Mouse (Mus musculus) gastrocnemius, postnatal 4 days (tissue): ENCODE data around the gene Tex26. TPM values are rescaled to one million over a fixed set of nuclear protein-coding genes. Genes with fewer than 3 reads are reported as not detected.

Source experiments
- DNase-seq, 2 experiments: peaks; one replicate each; pipeline ENCODE4 v3.0.0; 2021 to 2022; ENCODE audit warnings: low spot score in 2 of 2, mixed read lengths in 2 of 2
- total RNA-seq, 2 experiments: library from RNA; stranded (reverse); gene quantifications; 2 replicates each; pipeline ENCODE4 v1.2.3; 2021

The Tex26 gene
- total RNA-seq, 2 experiments from 2014 or later = 0.25 to 0.60 TPM

DNA sequence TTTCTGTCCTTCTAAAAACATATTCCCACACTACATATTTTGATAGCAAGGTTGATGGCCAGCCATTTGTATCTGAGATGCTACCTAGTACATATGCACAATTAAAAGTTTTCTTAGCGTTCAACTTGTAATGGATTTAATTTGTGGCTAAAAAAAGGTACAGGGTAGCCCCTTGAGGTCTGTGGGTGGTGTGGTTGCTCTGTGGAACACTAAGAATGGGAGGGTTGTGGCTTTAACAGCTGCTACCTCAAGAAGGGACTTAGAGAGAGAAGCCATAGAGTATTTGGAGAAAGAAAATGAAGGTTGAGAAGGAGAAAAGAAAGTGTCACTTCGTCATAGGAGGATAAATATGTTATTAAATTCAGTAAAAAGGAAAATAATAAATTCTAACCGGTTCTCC lies 8.5 kb upstream of the Tex26 start:
- DNase-seq = no peak

GRCm38 (mm10) chr5:149433618-149434017 lies 5.8 kb upstream of the Tex26 start:
- no peak for DNase-seq

GRCm38 (mm10) chr5:149434141-149434690 lies 5.2 kb upstream of the Tex26 start:
- no peak for DNase-seq

- DNase-seq = no peak
Observed at GRCm38 (mm10) chr5:149436541-149436940, 2.9 kb upstream of the Tex26 start.

DNA sequence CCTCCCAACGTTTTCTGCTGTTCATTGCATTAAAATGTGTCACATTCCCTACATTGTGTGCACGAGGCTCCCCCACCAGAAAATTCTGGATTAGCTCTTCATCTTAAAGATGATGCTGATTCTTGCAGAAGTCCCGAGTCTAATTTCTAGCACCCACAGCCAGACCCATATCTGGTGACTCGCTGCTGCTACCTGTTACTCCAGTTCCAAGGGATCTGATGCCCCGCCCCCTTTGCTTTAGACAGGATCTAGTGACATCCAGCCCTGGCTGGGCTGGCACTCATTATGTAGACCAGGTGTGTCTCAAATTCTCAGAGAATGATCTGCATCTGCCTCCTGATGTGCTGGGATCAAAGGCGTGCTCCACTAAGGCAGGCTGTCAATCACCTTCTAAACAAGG lies 2.3 kb upstream of the Tex26 start:
- DNase-seq = no peak

DNA sequence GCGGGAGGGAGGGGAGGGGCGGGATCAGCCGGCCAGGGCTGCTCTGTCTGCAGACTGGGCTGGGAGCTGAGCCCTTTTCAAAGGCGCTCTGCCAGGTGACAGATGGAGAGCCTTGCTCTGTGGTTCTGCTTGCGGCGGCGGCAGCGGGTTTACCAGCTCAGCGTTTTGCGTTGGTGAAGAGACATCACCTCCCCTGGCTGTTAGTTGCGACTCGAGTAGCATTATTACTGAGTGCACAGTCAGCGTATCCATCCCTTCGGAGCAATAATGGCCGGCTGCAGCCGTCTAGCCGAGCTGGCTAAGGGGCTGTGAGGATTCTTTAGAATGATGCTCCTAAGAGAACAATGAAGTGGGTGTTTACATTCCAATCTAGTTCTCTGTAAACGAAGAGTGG lies 717 bp downstream of the Tex26 start:
- peak; percentile 40 to 77 for DNase-seq

DNA sequence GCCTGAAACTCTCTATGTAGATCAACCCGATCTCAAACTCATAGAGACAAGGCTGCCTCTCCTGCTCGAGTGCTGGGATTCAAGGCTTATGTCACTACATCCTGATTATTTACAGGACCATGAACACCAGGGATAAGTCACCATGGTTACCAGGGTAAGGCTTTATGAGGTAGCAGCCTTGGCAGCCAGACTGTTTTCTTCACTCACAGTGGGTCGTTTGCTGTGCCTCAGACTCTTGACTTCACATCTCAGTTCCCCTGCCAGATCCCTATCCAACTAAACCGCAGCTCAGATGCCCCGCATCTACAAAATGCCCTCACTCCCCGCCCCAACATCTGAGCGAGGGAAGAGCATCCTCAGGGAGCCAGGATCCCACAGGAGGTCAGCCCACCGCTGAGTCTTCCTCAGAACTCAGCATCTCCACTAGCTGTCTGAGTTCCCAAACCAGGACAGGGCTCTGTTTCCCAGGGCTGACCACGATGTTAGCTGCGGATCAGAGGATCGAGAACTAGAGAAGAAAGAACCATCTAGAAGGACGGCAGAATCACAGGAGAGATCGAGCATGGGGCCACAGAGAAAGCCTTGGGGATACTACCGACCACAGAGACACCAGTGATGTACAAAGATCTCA lies 2.3 kb downstream of the Tex26 start:
- no peak for DNase-seq

- no peak for DNase-seq
Observed at GRCm38 (mm10) chr5:149442277-149442660, 2.8 kb downstream of the Tex26 start.

DNA sequence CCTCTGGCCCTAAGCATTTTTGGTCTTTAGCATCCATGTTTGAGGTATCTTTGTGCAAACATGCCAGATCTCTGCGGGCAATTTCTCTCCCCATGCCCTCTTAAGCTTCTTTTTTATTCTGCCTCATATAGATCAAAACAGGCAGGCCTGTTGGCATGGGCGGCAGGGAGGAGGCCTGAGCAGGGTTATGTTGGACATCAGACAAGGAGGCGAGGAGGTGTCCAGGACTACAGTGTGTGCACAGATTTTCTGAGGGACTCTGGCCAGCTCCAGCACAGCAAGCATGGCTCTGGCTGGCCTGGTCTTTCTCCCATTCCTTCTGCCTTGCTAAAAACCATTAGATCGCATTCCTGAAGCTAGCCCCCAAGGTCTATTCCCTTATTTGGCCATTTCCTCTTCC lies 5.0 kb downstream of the Tex26 start:
- no peak for DNase-seq

DNA sequence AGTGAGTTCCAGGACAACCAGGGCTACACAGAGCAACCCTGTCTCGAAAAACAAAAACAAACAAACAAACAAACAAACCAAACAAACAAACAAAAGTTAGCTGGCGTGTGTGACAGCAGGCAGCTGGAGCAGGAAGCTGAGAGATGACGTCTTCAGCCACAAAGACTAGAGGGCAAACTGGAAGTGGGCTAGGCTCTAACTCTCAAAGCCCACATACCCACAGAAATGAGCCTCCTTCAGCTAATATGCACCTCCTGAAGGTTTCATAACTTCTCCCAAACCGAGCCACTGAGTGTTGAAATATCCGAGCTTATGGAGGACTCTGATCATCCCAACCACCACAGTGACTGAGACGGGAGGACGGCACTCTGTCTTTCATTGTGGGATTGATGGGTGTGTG lies 7.0 kb downstream of the Tex26 start:
- DNase-seq = no peak

GRCm38 (mm10) chr5:149447733-149448132 lies 8.3 kb downstream of the Tex26 start:
- no peak for DNase-seq

- no peak for DNase-seq
Observed at GRCm38 (mm10) chr5:149449406-149449805, 9.9 kb downstream of the Tex26 start.

GRCm38 (mm10) chr5:149451209-149451681 lies 11.8 kb downstream of the Tex26 start:
- DNase-seq = no peak

DNA sequence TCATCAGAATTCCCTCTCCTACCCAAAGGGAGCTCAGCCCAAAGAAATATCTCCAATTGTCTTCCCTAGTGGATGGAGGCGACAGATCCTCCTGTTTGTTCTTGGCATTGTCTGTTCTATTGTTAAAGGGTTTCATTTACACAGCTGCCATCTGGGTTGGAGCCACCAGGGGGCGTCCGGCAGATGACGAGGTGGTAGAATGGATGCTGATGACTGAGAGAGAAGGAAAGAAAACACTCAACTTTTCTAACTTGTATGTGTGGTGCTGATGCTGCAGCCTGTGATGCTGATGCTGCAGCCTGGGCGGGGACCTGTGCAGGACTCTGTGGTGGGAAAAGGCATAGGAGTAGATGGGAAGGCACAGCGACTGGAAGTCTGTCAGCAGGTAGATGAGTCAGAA lies 14.8 kb downstream of the Tex26 start:
- DNase-seq = peak; percentile 52 to 63

GRCm38 (mm10) chr5:149456544-149456943 lies 17.1 kb downstream of the Tex26 start:
- no peak for DNase-seq

DNA sequence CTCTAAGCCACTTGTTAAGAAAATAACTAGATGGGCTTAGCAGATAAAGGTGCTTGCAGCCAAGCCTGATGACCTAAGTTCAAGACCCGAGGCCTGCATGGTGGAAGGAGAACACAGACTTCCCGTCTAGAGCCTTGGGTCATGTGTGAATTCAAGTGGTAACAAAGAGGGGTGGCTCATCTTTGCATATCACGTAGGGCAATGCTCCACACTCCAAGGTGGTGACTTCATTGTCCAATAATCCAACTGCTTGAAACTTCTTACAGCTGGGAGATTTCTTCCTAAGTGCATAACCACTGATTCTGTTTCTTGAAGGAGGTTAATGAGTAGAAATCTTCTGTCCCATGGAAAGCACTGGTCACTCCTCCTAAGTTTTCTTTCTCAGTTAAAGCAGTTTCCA lies 22.6 kb downstream of the Tex26 start:
- no peak for DNase-seq

- no peak for DNase-seq
Observed at GRCm38 (mm10) chr5:149465305-149465704, 25.8 kb downstream of the Tex26 start.

DNA sequence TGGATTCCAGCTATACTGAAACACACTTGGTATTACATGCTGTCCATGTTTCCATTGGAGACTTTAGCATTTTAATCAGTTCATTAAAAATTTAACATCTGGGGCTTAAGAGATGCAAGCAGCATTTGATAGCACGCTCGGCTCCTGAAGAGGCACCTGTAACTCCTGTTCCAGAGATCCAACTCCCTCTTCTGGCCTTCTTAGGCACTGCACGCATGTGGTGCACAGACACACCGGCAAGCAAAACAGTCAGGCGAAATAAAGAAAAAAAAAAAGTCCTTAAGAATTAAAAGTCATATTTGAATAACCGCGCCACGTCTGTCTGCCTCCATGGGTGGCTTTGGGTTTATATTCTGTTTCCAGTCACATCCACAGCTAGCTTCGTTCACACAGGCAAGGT lies 34.7 kb downstream of the Tex26 start:
- no peak for DNase-seq

DNA sequence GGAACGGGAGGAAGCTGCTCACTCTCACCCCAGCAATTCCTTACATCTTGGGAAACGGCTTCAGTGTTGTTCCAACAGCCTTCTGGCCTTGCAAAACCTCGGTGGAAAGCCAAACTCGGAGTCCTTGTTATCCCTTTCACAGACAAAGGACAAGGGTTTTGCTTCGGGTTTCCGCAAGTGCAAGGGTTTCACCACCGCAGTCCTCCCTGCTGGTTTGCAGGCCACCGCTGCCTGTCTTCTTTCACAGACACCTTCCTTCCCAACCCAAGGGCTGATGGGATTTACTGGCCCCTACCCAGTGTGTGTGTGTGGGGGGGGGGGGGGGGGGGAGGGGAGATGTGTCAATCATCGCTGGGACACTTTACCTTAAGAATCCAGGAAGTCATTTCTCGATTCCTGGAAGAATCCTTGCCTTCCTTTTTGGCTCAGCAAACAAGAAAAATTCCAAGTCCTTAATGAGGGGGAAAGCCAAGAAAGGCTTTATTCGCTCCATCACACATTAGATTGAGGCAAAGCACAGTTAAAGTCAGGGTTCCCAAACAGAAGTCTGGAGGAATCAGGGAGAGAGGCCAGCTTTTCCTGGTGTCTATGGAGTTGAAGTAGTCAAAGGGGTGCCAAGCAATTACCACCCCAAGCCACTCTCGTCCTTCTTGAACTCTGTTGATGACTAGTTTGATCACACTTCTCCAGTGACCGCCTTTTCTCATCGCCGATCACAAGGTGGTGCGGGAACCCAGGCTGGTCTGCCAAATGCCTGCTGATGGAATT lies 35.4 kb downstream of the Tex26 start:
- no peak for DNase-seq

GRCm38 (mm10) chr5:149481920-149482319 lies 42.5 kb downstream of the Tex26 start:
- DNase-seq = no peak

GRCm38 (mm10) chr5:149483321-149484052 lies 44.0 kb downstream of the Tex26 start:
- DNase-seq = no peak

DNA sequence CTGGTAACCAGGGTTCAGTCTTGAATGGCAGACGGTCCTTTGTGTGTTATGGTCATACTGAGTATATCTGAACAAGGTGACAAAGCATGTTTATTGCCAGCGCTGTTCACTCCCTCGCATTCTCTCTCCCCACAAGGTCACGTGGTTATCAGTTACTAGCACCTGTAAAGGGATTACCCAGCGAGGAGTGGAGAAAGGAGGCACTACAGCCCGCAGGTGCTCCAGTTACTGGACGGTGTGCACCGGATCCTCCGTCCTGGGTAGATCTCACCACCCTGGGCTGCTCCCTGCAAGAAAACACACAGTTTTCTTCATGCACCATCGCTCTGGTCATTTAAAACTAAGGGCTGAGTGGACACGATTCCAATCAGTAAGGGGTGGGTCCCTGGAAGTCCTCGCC lies 44.8 kb downstream of the Tex26 start:
- DNase-seq = no peak
